Mouse (Mus musculus): ENCODE data around the gene Bcl2a1d. TPM values are rescaled to one million over a fixed set of nuclear protein-coding genes. Genes with fewer than 3 reads are reported as not detected.
"Not testable (repeated sequence)": the region's sequence is repeated elsewhere in the genome, so short reads cannot be mapped to it uniquely, and the experiment has no call there.

Bcl2a1d gene
- total RNA-seq, 2 experiments from 2014 or later: 0.33 TPM; not detected in 1

DNA sequence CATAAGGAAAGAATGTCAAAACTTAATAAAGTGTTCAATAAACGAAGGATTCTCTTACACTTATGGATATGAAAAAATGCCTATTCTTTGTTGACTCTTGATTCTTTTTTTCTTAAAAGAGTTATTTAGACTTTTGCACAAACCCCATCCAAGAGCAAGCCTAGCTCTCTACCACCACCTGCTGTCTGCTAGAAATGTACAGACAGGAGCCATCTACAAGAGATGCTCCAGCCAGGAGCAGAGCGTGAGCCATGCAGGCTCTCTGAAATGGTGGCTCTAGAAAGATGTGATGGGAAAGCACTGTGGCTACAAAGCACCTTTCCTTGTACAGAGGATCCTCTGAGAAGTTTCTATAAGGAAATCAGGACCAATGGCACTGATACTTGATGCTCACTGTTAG is 33.0 kb downstream of the Bcl2a1d start:
- DNase-seq (ENCODE audit: low spot score): not testable (repeated sequence)

DNA sequence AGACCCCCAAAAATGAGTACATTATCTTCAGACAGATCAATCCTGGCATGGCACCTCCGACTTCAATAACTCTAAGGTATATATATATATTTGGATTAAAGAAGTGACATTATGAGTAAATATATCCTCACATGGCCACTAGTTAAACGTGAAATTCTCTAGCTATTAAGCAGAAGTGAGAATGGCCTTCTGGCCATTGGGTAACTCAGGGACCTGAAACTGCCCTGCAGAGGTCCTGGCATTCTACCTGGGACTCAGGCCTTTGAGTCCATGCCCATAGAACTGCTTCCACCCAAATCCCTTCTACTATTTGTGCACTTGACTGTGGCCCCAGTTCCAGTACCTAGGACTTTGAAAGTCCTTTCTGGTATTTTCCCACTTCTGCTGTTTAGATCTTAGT is 40.4 kb downstream of the Bcl2a1d start:
- DNase-seq (ENCODE audit: low spot score): not testable (repeated sequence)

DNA sequence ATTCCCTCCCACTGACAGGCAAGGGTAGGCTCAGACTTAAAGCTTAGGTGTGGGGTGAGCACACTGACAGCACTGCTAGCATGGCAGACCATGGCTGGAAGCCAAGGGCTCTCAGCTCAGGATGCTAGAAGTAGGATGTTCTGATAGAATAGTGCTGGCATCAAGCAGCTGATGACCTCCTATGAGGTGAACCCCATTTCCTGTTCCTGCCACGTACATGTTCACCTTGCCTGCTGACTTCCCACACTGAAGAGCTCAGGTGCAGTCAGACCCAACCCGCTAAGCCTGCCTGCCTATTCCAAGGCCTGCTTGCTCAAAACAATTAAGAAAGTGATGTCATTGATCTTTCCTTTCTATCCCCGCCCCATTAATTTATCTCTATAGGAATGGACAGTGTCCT is 42.3 kb downstream of the Bcl2a1d start:
- not testable (repeated sequence) for DNase-seq (ENCODE audit: low spot score)

DNA sequence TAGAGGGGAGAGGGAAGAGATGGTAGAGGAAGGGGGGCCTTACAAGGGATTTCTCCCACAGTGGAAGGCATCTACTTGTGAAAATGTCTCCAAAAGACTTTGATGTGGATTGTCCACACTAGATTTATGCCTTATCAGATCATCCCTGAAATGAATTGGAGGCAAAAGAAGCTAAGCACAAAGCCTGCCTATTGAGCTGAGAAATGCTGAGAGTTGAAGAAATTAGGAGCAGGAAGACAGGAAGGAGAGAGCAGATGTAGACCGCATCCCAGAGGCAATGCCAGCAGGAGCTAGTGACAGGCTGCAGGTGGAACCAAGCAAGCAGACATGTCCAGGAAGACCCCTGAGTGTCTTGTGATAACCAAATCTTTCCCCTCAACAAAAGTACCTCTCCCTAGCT is 45.0 kb downstream of the Bcl2a1d start:
- not testable (repeated sequence) for DNase-seq (ENCODE audit: low spot score)

Other genes with a start within 250 kb of the Bcl2a1d start
- 10 to 100 TPM; 51.4 to 68.7 TPM for gene Syncrip, start 249.3 kb downstream of the Bcl2a1d start, total RNA-seq (2021)
- gene Zfp949, start 183.9 kb downstream of the Bcl2a1d start, total RNA-seq (2021): 1 to 10 TPM; 8.4 to 9.5 TPM
- under 1 TPM; 0.12 to 0.30 TPM for gene Trim43a, start 151.0 kb downstream of the Bcl2a1d start, total RNA-seq (2021)
- 10 to 100 TPM; 10.2 to 13.7 TPM for gene Mthfsl, start 11.6 kb downstream of the Bcl2a1d start, total RNA-seq (2021)
- not detected for gene Trim43c, start 107.2 kb upstream of the Bcl2a1d start, total RNA-seq (2021)
- not detected for gene Bcl2a1a, start 225.0 kb upstream of the Bcl2a1d start, total RNA-seq (2021)